Mouse (Mus musculus): ENCODE results near the gene Dbf4. TPM values are rescaled to one million over a fixed set of nuclear protein-coding genes. Genes with fewer than 3 reads are reported as not detected.

Gene Dbf4
- total and polyA plus RNA-seq, 3 experiments, result 53.9 to 71.4 TPM; not detected in 1

DNA sequence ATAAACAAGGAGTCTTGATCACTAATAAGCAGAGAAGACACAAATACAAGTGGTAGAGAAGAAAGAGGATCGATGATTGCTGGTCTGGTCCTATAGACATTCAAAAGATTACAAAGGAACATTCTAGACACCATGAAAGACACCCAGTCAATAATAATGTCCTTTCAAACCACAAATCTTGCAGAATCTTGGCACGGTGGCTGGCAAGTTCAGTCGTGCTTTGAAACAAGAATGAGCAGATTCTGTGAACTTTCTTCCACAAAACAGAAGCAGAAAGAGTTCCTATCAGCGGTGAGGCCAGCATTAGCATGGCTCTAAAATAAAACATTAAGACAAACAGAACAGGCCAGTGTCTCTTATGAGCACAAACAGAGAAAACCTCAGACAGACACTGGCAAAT is 49.1 kb downstream of the Dbf4 start:
- no peaks in the 10 kb centered on the region for H3K9me3 ChIP-seq (replicated peaks; ENCODE audit: insufficient read depth, low read length)
- H3K27ac ChIP-seq (ENCODE audit: control insufficient read depth, low read depth, low read length), result no peak overlapping the region
- H3K27me3 ChIP-seq (ENCODE audit: control insufficient read depth in 1 of 2, insufficient read depth in 2 of 2, low read length in 2 of 2), result no peaks in the 10 kb centered on the region
- no peak overlapping the region for H3K4me3 ChIP-seq (ENCODE audit: control insufficient read depth in 1 of 2, insufficient read depth in 1 of 2, low read depth in 2 of 2, low read length in 2 of 2)
- no peak for DNase-seq (ENCODE audit: low read depth, low spot score)
- no peaks in the 10 kb centered on the region for H3K79me2 ChIP-seq (ENCODE audit: control insufficient read depth, insufficient read depth, low read length, poor library complexity)
- H3K4me1 ChIP-seq (ENCODE audit: control insufficient read depth in 1 of 2, insufficient read depth in 2 of 2, low read length in 2 of 2), result peaks cover 0 to 5% of the 10 kb centered on the region in 2 experiments; a peak in 3 of 4 replicates
- H3K9ac ChIP-seq (ENCODE audit: control insufficient read depth, low read depth, low read length, poor library complexity, severe bottlenecking), result no peak overlapping the region
- peaks cover 0 to 6% of the 10 kb centered on the region in 2 experiments; a peak in 2 of 4 replicates for H3K36me3 ChIP-seq (ENCODE audit: control insufficient read depth in 1 of 2, insufficient read depth in 2 of 2, low read length in 2 of 2)
- no peak for TF ChIP-seq EP300 (IDR thresholded peaks at IDR 0.05; ENCODE audit: low read depth in 1 of 2, low read length in 2 of 2)
- TF ChIP-seq GATA1 (IDR thresholded peaks at IDR 0.05; ENCODE audit: low read depth, low read length), result no peak
- no peak for TF ChIP-seq POLR2A (IDR thresholded peaks at IDR 0.05; ENCODE audit: control insufficient read depth in 1 of 2, insufficient read depth in 1 of 2, low read depth in 1 of 2, low read length in 2 of 2, poor library complexity in 1 of 2)
- no peak for TF ChIP-seq MYC (IDR thresholded peaks at IDR 0.05; ENCODE audit: low read depth, low read length)
- TF ChIP-seq ZC3H11A (IDR thresholded peaks at IDR 0.05; ENCODE audit: low read depth, low read length), result no peak
- TF ChIP-seq MEF2A (IDR thresholded peaks at IDR 0.05; ENCODE audit: extremely low read depth, insufficient replicate concordance, low read depth, low read length, poor library complexity, severe bottlenecking), result no peak
- no peak for TF ChIP-seq ZMIZ1 (IDR thresholded peaks at IDR 0.05; ENCODE audit: low read depth, low read length)
- TF ChIP-seq ETS1 (IDR thresholded peaks at IDR 0.05; ENCODE audit: low read depth, low read length), result no peak
- TF ChIP-seq ELF1 (IDR thresholded peaks at IDR 0.05; ENCODE audit: low read depth, low read length), result no peak
- TF ChIP-seq MAX (IDR thresholded peaks at IDR 0.05; ENCODE audit: low read length), result no peak
- TF ChIP-seq BHLHE40 (IDR thresholded peaks at IDR 0.05; ENCODE audit: borderline replicate concordance, low read depth, low read length), result no peak
- TF ChIP-seq TAL1 (IDR thresholded peaks at IDR 0.05; ENCODE audit: low read length), result no peak
- TF ChIP-seq TBP (IDR thresholded peaks at IDR 0.05; ENCODE audit: low read depth, low read length), result no peak

GRCm38 (mm10) chr5:8368781-8369180 is 53.7 kb downstream of the Dbf4 start:
- peak; percentile 72 for DNase-seq (ENCODE audit: low read depth, low spot score)
- Histone ChIP-seq H3K36me3 (ENCODE audit: control insufficient read depth in 1 of 2, insufficient read depth in 2 of 2, low read length in 2 of 2) (peaks cover 0 to 10% of the 10 kb centered on the region in 2 experiments; a peak in 2 of 4 replicates), H3K79me2 (ENCODE audit: control insufficient read depth, insufficient read depth, low read length, poor library complexity) (no peaks in the 10 kb centered on the region), H3K9ac (ENCODE audit: control insufficient read depth, low read depth, low read length, poor library complexity, severe bottlenecking) (no peak overlapping the region), H3K9me3 (replicated peaks; ENCODE audit: insufficient read depth, low read length) (no peaks in the 10 kb centered on the region), H3K4me3 (ENCODE audit: control insufficient read depth in 1 of 2, insufficient read depth in 1 of 2, low read depth in 2 of 2, low read length in 2 of 2) (no peak overlapping the region), H3K4me1 (ENCODE audit: control insufficient read depth in 1 of 2, insufficient read depth in 2 of 2, low read length in 2 of 2) (peaks cover 0 to 12% of the 10 kb centered on the region in 2 experiments; a peak in 3 of 4 replicates), H3K27me3 (ENCODE audit: control insufficient read depth in 1 of 2, insufficient read depth in 2 of 2, low read length in 2 of 2) (no peaks in the 10 kb centered on the region), H3K27ac (ENCODE audit: control insufficient read depth, low read depth, low read length) (peak overlapping the region; percentile 53)
- TF ChIP-seq NRF1 (IDR thresholded peaks at IDR 0.05; ENCODE audit: insufficient read depth, low read depth, low read length, poor library complexity, severe bottlenecking) (no peak), EP300 (IDR thresholded peaks at IDR 0.05; ENCODE audit: low read depth in 1 of 2, low read length in 2 of 2) (peak; percentile 84 to 86), POLR2A (IDR thresholded peaks at IDR 0.05; ENCODE audit: control insufficient read depth in 1 of 2, insufficient read depth in 1 of 2, low read depth in 1 of 2, low read length in 2 of 2, poor library complexity in 1 of 2) (no peak), GATA1 (IDR thresholded peaks at IDR 0.05; ENCODE audit: low read depth, low read length) (peak; percentile 86), UBTF (IDR thresholded peaks at IDR 0.05; ENCODE audit: borderline replicate concordance, insufficient read depth, low read depth, low read length) (no peak), POLR2AphosphoS2 (IDR thresholded peaks at IDR 0.05; ENCODE audit: low read length) (no peak), MYB (IDR thresholded peaks at IDR 0.05; ENCODE audit: low read depth, low read length) (peak; percentile 52; the same call in 1 of the 2 replicates), TCF12 (IDR thresholded peaks at IDR 0.05; ENCODE audit: low read depth, low read length) (peak; percentile 63; the same call in 1 of the 2 replicates), RCOR1 (IDR thresholded peaks at IDR 0.05; ENCODE audit: low read depth, low read length) (0 out of 2 replicates have a peak, but pooled peaks have one; percentile 28), ETS1 (IDR thresholded peaks at IDR 0.05; ENCODE audit: low read depth, low read length) (peak; percentile 41; the same call in 1 of the 2 replicates)

All from MEL (cell line).